Mouse (Mus musculus) brown adipose tissue, adult 24 weeks (tissue): ENCODE results near the gene Phldb3. TPM values are rescaled to one million over a fixed set of nuclear protein-coding genes. Genes with fewer than 3 reads are reported as not detected.
A peak's percentile ranks its signal among the peaks of the same experiment; 100 is the strongest.

ENCODE experiments used
- H3K27ac ChIP-seq: fragments of 200-500 bp; replicated peaks from 2 replicates; pipeline ENCODE4 v1.5.1; 2012; ENCODE audit warnings: low read depth, mild to moderate bottlenecking, low read length
- H3K4me1 ChIP-seq: fragments of 200-500 bp; 2 replicates; pipeline ENCODE4 v1.6.1; 2012; ENCODE audit warnings: low read length, mixed read lengths; ENCODE audit not compliant: control insufficient read depth, insufficient read depth, insufficient read length
- H3K4me3 ChIP-seq: fragments of 200-500 bp; 2 replicates; pipeline ENCODE4 v1.5.1; 2012; ENCODE audit warnings: low read depth, mild to moderate bottlenecking, low read length, moderate library complexity; ENCODE audit not compliant: insufficient read depth
- polyA plus RNA-seq: library from polyadenylated mRNA; stranded (reverse); fragments of >200 nt; gene quantifications from 2 replicates; pipeline ENCODE4 v1.2.4, GENCODE M21; 2012; ENCODE audit not compliant: missing spikeins, insufficient read depth, insufficient read length

The Phldb3 gene
- polyA plus RNA-seq, 1 experiment = not detected

DNA sequence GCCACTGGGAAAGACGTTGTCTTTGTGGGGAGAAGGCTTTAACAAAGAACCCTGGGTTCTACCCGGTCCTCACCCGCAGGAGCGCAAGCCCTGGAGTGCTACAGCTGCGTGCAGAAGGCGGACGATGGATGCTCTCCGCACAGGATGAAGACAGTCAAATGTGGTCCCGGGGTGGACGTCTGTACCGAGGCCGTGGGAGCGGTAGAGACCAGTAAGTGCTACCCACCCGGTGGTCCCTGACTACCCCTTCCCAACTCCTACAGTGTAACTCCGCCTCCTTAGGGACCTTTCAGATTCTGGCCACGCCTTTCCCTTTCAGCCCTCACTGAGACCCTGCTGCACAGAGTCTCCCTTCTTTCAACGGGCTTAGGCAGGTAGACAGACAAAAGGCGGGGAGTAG is 26.5 kb downstream of the Phldb3 start:
- no peak overlapping the region for H3K4me3 ChIP-seq
- 0 out of 2 replicates have a peak, but pooled peaks cover 2% of the 10 kb centered on the region for H3K4me1 ChIP-seq
- no peak overlapping the region for H3K27ac ChIP-seq

DNA sequence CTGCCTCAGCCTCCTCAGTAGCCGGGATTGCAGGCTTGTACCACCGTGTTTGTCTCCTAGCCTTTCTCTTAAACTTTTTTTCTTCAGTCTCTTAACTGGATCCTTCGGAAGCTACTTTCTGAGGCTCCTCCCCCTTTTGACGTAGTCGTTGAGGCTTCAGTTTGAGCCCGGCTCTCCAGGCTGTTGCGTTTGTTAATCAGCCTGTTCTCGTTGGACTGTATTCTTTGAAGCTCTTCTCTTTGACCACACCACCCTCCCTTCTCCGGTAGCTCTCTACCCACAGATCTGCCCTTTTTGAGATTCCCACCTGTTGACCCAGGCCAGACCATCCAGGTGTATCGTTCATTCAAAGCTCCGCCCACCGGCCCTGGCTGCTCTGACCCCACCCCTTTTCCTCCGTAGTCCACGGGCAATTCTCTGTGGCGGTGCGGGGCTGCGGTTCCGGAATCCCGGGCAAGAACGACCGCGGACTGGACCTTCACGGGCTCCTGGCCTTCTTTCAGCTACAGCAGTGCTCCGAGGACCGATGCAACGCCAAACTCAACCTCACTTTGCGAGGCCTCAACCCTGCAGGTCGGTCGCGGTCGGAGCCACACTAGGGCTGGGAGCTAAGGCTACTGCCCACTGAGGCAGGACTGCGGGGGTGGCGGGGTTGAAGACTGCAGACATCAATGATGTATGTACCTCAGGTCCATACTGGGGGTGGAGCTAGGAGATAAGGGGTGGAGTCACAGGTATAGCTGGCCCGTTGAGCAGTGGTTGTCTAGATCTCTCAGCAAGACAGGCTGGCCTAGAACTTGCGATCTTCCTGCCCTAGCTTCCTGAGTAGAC is 27.7 kb downstream of the Phldb3 start:
- H3K27ac ChIP-seq = no peak overlapping the region
- 0 out of 2 replicates have a peak, but pooled peaks cover 2% of the 10 kb centered on the region for H3K4me1 ChIP-seq
- H3K4me3 ChIP-seq = peak overlapping the region; percentile 48

GRCm38 (mm10) chr7:24640450-24640849 is 29.9 kb downstream of the Phldb3 start:
- no peak overlapping the region for H3K27ac ChIP-seq
- 0 out of 2 replicates have a peak, but pooled peaks cover 2% of the 10 kb centered on the region for H3K4me1 ChIP-seq

GRCm38 (mm10) chr7:24642491-24642890 is 31.9 kb downstream of the Phldb3 start:
- Histone ChIP-seq H3K4me3 (no peak overlapping the region), H3K4me1 (0 out of 2 replicates have a peak, but pooled peaks cover 2% of the 10 kb centered on the region), H3K27ac (no peak overlapping the region)

More at GRCm38 (mm10) chr7:24640450-24640849, 29.9 kb downstream of the Phldb3 start:
- no peak overlapping the region for H3K4me3 ChIP-seq

DNA sequence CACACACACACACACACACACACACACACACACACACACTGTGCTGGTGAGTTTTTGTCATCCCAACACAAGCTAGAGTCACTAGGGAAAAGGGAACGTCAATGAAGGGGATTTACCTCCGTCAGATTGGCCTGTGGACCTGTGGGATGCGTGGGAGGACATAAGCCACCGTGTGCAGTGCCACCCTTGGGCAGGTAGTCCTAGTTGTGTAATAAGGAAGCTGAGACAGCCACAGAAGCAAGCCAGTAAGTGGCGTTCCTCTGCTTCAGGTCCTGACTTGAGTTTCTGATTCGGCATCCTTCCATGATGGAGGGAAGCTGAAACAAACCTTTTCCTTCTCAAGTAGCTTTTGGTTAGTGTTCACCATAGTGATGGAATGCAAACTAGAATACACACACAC is 33.9 kb downstream of the Phldb3 start:
- H3K4me3 ChIP-seq = no peak overlapping the region
- H3K4me1 ChIP-seq = no peaks in the 10 kb centered on the region
- no peak overlapping the region for H3K27ac ChIP-seq

DNA sequence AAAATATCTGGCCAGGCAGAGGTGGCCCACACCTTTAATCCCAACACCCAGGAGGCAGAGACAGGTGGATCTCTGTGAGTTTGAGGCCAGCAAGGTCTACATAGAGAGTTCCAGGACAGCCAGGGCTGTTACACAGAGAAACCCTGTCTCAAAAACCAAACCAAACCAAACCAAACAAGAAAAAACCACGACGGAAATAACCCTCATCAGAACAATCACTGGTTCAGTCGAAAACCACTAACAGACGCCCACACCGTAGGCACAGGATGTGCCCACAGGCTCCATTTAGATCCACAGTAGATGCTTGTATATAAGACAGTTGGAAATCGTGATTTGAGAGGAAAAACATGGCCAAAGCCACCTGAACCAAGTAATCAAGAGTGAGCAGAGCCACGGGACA is 34.4 kb downstream of the Phldb3 start:
- Histone ChIP-seq H3K4me3 (no peak overlapping the region), H3K27ac (no peak overlapping the region), H3K4me1 (no peaks in the 10 kb centered on the region)

- Histone ChIP-seq H3K4me3 (no peak overlapping the region), H3K4me1 (no peaks in the 10 kb centered on the region), H3K27ac (no peak overlapping the region)
These were observed 35.9 kb downstream of the Phldb3 start for GRCm38 (mm10) chr7:24646486-24646885.

GRCm38 (mm10) chr7:24653681-24654080 is 43.1 kb downstream of the Phldb3 start:
- H3K4me3 ChIP-seq = no peak overlapping the region
- no peaks in the 10 kb centered on the region for H3K4me1 ChIP-seq
- H3K27ac ChIP-seq = no peak overlapping the region

DNA sequence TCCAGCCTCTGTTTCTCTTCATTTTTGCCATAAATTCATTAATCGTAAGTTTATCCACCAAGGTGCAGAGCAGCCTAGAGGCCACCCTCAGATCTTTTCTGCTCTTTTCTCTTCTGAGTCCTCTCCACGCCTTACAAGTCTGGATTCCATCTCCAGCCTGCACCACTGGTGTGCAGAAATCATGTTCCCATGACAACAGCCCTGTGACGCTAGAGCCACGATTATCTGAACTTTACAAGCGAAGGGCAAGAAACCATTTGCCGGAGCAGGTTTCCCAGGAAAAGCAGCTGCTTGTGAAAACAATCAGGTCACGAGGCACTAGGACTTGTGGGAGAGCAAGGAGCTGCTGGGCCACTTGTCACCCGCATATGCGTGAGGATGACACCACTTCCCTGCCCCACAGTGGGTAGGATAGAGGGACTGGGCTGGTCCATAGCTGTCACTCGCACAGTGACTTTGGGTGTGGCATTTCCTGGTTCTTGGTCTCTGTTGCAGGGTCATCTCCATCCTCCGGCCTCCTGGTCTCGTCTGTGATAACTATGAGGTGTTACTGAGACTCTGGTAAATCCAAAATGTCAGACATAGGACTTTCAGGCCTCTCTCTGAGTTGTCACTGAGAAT is 49.3 kb downstream of the Phldb3 start:
- Histone ChIP-seq H3K27ac (no peak overlapping the region), H3K4me3 (no peak overlapping the region), H3K4me1 (no peaks in the 10 kb centered on the region)

GRCm38 (mm10) chr7:24661118-24661904 is 50.7 kb downstream of the Phldb3 start:
- Histone ChIP-seq H3K4me3 (peak overlapping the region; percentile 18; the same call in 1 of the 2 replicates), H3K4me1 (no peaks in the 10 kb centered on the region), H3K27ac (peak overlapping the region; percentile 13)

- Histone ChIP-seq H3K4me3 (no peak overlapping the region), H3K27ac (no peak overlapping the region), H3K4me1 (no peaks in the 10 kb centered on the region)
These were observed 52.0 kb downstream of the Phldb3 start for GRCm38 (mm10) chr7:24662575-24662974.

GRCm38 (mm10) chr7:24664301-24664700 is 53.7 kb downstream of the Phldb3 start:
- no peak overlapping the region for H3K4me3 ChIP-seq
- no peaks in the 10 kb centered on the region for H3K4me1 ChIP-seq
- no peak overlapping the region for H3K27ac ChIP-seq

- H3K27ac ChIP-seq = no peak overlapping the region
- no peaks in the 10 kb centered on the region for H3K4me1 ChIP-seq
These were observed 54.4 kb downstream of the Phldb3 start for GRCm38 (mm10) chr7:24664959-24665358.

DNA sequence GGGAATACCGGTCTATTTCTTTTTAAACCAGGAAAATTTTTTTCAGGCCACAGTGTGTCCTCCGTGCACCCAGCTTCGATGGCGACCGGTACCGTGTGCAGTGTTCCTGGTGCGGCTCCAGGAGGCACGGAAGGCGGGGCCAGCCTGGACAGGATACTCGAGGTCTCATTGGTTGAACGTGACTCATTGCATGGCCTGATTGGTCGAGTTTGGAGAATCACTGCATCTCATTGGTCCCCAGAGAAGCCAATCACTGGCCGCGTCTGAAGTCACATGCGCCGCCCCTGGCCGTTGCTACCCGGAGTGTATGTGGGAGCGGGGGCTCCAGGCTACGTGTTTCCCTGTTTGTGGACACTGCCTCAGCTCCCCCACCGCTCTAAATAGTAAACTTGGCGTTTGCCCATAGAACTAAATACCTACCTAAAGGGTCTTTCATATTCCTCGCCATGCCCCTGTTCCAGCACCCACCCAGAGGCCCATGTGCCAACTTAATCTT is 61.4 kb downstream of the Phldb3 start:
- no peak overlapping the region for H3K4me3 ChIP-seq

More at GRCm38 (mm10) chr7:24664959-24665358, 54.4 kb downstream of the Phldb3 start:
- H3K4me3 ChIP-seq = no peak overlapping the region

DNA sequence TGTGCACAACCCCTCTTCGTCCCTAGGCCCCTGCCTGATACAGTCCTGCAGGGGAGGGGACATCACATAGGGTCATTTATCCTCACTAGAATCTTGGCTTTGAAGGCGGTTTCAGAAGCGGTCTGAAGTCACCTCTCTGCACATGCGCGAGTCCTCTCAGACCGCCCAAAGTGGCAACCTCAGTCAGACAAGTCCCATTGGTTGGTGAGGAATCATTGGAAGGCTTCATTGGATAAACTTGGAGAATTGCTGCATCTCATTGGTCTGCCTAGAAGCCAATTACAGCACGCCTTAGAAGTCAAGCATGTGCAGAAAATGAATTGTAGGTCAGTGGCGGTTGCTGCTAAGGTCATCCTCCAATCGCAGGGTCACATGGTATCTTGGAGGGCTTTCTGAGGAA is 66.0 kb downstream of the Phldb3 start, which contains the start of gene Tex101:
Gene Tex101 (minus strand): TSS at position 101 of the 400 bp plus-strand sequence.
- H3K27ac ChIP-seq = no peak within 1 kb of the TSS
- no peak within 1 kb of the TSS for H3K4me3 ChIP-seq
- no peaks in the 10 kb centered on the region for H3K4me1 ChIP-seq

More for the DNA sequence above, 61.4 kb downstream of the Phldb3 start:
- no peaks in the 10 kb centered on the region for H3K4me1 ChIP-seq
- no peak overlapping the region for H3K27ac ChIP-seq
